Mouse (Mus musculus) liver, adult 2 months (tissue): ENCODE results near the gene Tmco4.

Experiments
- CTCF ChIP-seq: fragments of 200-500 bp; IDR thresholded peaks from 2 replicates; pipeline ENCODE4 v1.5.1; 2011; ENCODE audit warnings: low read depth, low read length, control low read depth
- POLR2A ChIP-seq: fragments of 200-500 bp; IDR thresholded peaks from 2 replicates; pipeline ENCODE4 v1.6.1; 2011; ENCODE audit warnings: low read length, control low read depth; ENCODE audit not compliant: insufficient read depth; ENCODE audit errors: extremely low read depth

DNA sequence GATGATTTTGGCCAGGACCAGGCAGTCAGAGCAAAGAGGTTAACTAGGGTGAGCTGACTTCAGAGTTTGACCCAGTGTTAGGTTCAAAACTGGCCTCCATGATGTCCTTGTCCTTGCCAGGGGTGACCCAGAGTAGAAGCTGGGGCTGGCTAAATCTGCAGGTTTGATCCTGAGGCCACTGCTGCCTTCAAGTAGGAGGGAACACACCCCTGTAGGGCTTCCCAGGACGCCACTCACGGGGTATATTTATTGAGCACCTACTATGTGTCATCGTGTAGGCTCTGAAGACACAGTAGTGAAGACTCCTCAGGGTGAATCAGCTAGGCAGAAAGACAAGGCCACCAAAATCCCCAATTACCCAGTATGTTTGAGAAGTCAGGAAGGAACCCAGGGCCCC lies 1.0 kb downstream of the Tmco4 start:
- TF ChIP-seq POLR2A (no peak), CTCF (no peak)
